Mouse (Mus musculus) lung, embryonic 15.5 days (tissue): ENCODE measurements at regions not wholly inside any gene's neighbourhood (a gene's known extent, or its start where the extent isn't known, plus 50 kb on each side); places are given as distances from the start of the nearest gene placed in this dataset.
A peak's percentile ranks its signal among the peaks of the same experiment; 100 is the strongest.
"Not testable (repeated sequence)": the region's sequence is repeated elsewhere in the genome, so short reads cannot be mapped to it uniquely, and the experiment has no call there.

Source experiments
- ATAC-seq: fragments of 200-750 bp; cut with Nextera tagmentation; 2 replicates; pipeline ENCODE4 v1.8.0; 2017; ENCODE audit warnings: moderate number of reproducible peaks, borderline replicate concordance; ENCODE audit not compliant: low FRiP score, low TSS enrichment; ENCODE audit errors: extremely low read depth
- H3K27ac ChIP-seq: fragments of 300-500 bp; sonication (generic); 2 replicates; pipeline ENCODE4 v1.5.1; 2015; ENCODE audit warnings: moderate library complexity, mild to moderate bottlenecking, inconsistent platforms
- H3K27me3 ChIP-seq: fragments of 300-500 bp; sonication (generic); 2 replicates; pipeline ENCODE4 v1.6.1; 2015; ENCODE audit warnings: inconsistent platforms
- H3K36me3 ChIP-seq: fragments of 300-500 bp; sonication (generic); 2 replicates; pipeline ENCODE4 v1.6.1; 2015; ENCODE audit warnings: inconsistent platforms
- H3K4me1 ChIP-seq: fragments of 300-500 bp; sonication (generic); 2 replicates; pipeline ENCODE4 v1.6.1; 2015; ENCODE audit warnings: inconsistent platforms
- H3K4me2 ChIP-seq: fragments of 300-500 bp; sonication (generic); 2 replicates; pipeline ENCODE4 v1.6.1; 2015; ENCODE audit warnings: inconsistent platforms, mild to moderate bottlenecking, moderate library complexity
- H3K4me3 ChIP-seq: fragments of 300-500 bp; sonication (generic); 2 replicates; pipeline ENCODE4 v1.5.1; 2015; ENCODE audit warnings: mild to moderate bottlenecking, inconsistent platforms
- H3K9ac ChIP-seq: fragments of 300-500 bp; sonication (generic); 2 replicates; pipeline ENCODE4 v1.6.1; 2015; ENCODE audit warnings: inconsistent platforms
- H3K9me3 ChIP-seq: fragments of 300-500 bp; sonication (generic); 2 replicates; pipeline ENCODE4 v1.6.1; 2016; ENCODE audit warnings: inconsistent platforms
- WGBS: fragments of 180-500 bp; shearing (Covaris S2); methylation state at CpG from one replicate; pipeline ENCODE4 v1.1.7; 2015; 5-methylcytosine and 5-hydroxymethylcytosine counted together

GRCm38 (mm10) chr16:86821586-86821985 is 532.4 kb upstream of the N6amt1 start:
- Histone ChIP-seq H3K9me3 (no peaks in the 10 kb centered on the region), H3K4me1 (peaks cover 7% of the 10 kb centered on the region), H3K4me3 (no peak overlapping the region), H3K27me3 (no peaks in the 10 kb centered on the region), H3K4me2 (no peak overlapping the region), H3K27ac (no peak overlapping the region), H3K9ac (no peak overlapping the region), H3K36me3 (no peaks in the 10 kb centered on the region)
- no peak for ATAC-seq
- WGBS = 77% methylated on average over 2 of the region's 2 CpGs

GRCm38 (mm10) chr16:86818639-86819038 is 535.3 kb upstream of the N6amt1 start:
- H3K9ac ChIP-seq, ATAC-seq, H3K4me2 ChIP-seq, H3K27ac ChIP-seq, H3K36me3 ChIP-seq, H3K27me3 ChIP-seq, H3K9me3 ChIP-seq, H3K4me3 ChIP-seq, H3K4me1 ChIP-seq: not testable (repeated sequence)
- 54% methylated on average over 1 of the region's 1 CpGs for WGBS

GRCm38 (mm10) chr16:86816763-86817593 is 537.0 kb upstream of the N6amt1 start:
- WGBS = 25% methylated on average over 8 of the region's 8 CpGs
- ATAC-seq = no peak
- Histone ChIP-seq H3K27ac (no peak overlapping the region), H3K4me3 (no peak overlapping the region), H3K27me3 (no peaks in the 10 kb centered on the region), H3K4me2 (0 out of 2 replicates have a peak overlapping the region, but pooled peaks have one; percentile 4), H3K9me3 (no peaks in the 10 kb centered on the region), H3K9ac (no peak overlapping the region), H3K4me1 (peaks cover 7% of the 10 kb centered on the region), H3K36me3 (no peaks in the 10 kb centered on the region)

- Histone ChIP-seq H3K4me2 (no peak overlapping the region), H3K4me3 (no peak overlapping the region), H3K27ac (no peak overlapping the region), H3K9ac (no peak overlapping the region), H3K9me3 (no peaks in the 10 kb centered on the region), H3K36me3 (no peaks in the 10 kb centered on the region), H3K27me3 (no peaks in the 10 kb centered on the region), H3K4me1 (peaks cover 7% of the 10 kb centered on the region)
- ATAC-seq = no peak
- 51% methylated on average over 2 of the region's 2 CpGs for WGBS
These were observed 538.0 kb upstream of the N6amt1 start for GRCm38 (mm10) chr16:86816006-86816405.

- 20% methylated on average over 5 of the region's 5 CpGs for WGBS
These were observed 541.3 kb upstream of the N6amt1 start for GRCm38 (mm10) chr16:86812692-86813091.

GRCm38 (mm10) chr16:86808644-86809324 is 545.2 kb upstream of the N6amt1 start:
- Histone ChIP-seq H3K9me3 (no peaks in the 10 kb centered on the region), H3K9ac (no peak overlapping the region), H3K4me1 (no peaks in the 10 kb centered on the region), H3K27me3 (no peaks in the 10 kb centered on the region), H3K4me3 (no peak overlapping the region), H3K27ac (no peak overlapping the region), H3K36me3 (no peaks in the 10 kb centered on the region), H3K4me2 (no peak overlapping the region)
- ATAC-seq = no peak
- 65% methylated on average over 5 of the region's 5 CpGs for WGBS

More at GRCm38 (mm10) chr16:86812692-86813091, 541.3 kb upstream of the N6amt1 start:
- no peak overlapping the region for H3K4me2 ChIP-seq
- no peak overlapping the region for H3K9ac ChIP-seq
- H3K27me3 ChIP-seq = no peaks in the 10 kb centered on the region
- peaks cover 7% of the 10 kb centered on the region for H3K4me1 ChIP-seq
- no peaks in the 10 kb centered on the region for H3K36me3 ChIP-seq
- peak; percentile 65; the same call in 1 of the 2 replicates for ATAC-seq
- no peak overlapping the region for H3K27ac ChIP-seq
- H3K4me3 ChIP-seq = no peak overlapping the region
- no peaks in the 10 kb centered on the region for H3K9me3 ChIP-seq

- no peaks in the 10 kb centered on the region for H3K9me3 ChIP-seq
- ATAC-seq = no peak
- H3K4me1 ChIP-seq = no peaks in the 10 kb centered on the region
- no peak overlapping the region for H3K27ac ChIP-seq
- H3K27me3 ChIP-seq = no peaks in the 10 kb centered on the region
- H3K4me2 ChIP-seq = no peak overlapping the region
- H3K36me3 ChIP-seq = no peaks in the 10 kb centered on the region
- H3K4me3 ChIP-seq = no peak overlapping the region
- no peak overlapping the region for H3K9ac ChIP-seq
- WGBS = 73% methylated on average over 2 of the region's 2 CpGs
These were observed 547.6 kb upstream of the N6amt1 start for GRCm38 (mm10) chr16:86806374-86806773.

GRCm38 (mm10) chr16:86776086-86776485 is 577.9 kb upstream of the N6amt1 start:
- H3K4me1 ChIP-seq = no peaks in the 10 kb centered on the region
- no peak overlapping the region for H3K27ac ChIP-seq
- no peak overlapping the region for H3K9ac ChIP-seq
- no peak overlapping the region for H3K4me2 ChIP-seq
- H3K4me3 ChIP-seq = no peak overlapping the region
- 32% methylated on average over 2 of the region's 2 CpGs for WGBS
- ATAC-seq = no peak
- no peaks in the 10 kb centered on the region for H3K27me3 ChIP-seq
- H3K36me3 ChIP-seq = no peaks in the 10 kb centered on the region
- no peaks in the 10 kb centered on the region for H3K9me3 ChIP-seq

- Histone ChIP-seq H3K27me3 (no peaks in the 10 kb centered on the region), H3K4me3 (no peak overlapping the region), H3K27ac (no peak overlapping the region), H3K9me3 (no peaks in the 10 kb centered on the region), H3K9ac (no peak overlapping the region), H3K4me2 (no peak overlapping the region), H3K36me3 (no peaks in the 10 kb centered on the region), H3K4me1 (no peaks in the 10 kb centered on the region)
- no peak for ATAC-seq
- 43% methylated on average over 1 of the region's 1 CpGs for WGBS
These were observed 581.4 kb upstream of the N6amt1 start for GRCm38 (mm10) chr16:86772586-86772985.

- Histone ChIP-seq H3K9ac (no peak overlapping the region), H3K9me3 (no peaks in the 10 kb centered on the region), H3K4me3 (no peak overlapping the region), H3K27me3 (no peaks in the 10 kb centered on the region), H3K4me2 (no peak overlapping the region), H3K36me3 (no peaks in the 10 kb centered on the region), H3K27ac (no peak overlapping the region), H3K4me1 (no peaks in the 10 kb centered on the region)
- WGBS = 53% methylated on average over 3 of the region's 3 CpGs
- no peak for ATAC-seq
These were observed 585.1 kb upstream of the N6amt1 start for GRCm38 (mm10) chr16:86768912-86769311.

- ATAC-seq = no peak
These were observed 585.6 kb upstream of the N6amt1 start for GRCm38 (mm10) chr16:86768355-86768754.

GRCm38 (mm10) chr16:86765974-86766373 is 588.0 kb upstream of the N6amt1 start:
- Histone ChIP-seq H3K9ac (no peak overlapping the region), H3K27ac (no peak overlapping the region), H3K27me3 (no peaks in the 10 kb centered on the region), H3K4me2 (no peak overlapping the region), H3K4me3 (no peak overlapping the region), H3K36me3 (no peaks in the 10 kb centered on the region), H3K4me1 (no peaks in the 10 kb centered on the region), H3K9me3 (no peaks in the 10 kb centered on the region)
- ATAC-seq = no peak
- 59% methylated on average over 8 of the region's 8 CpGs for WGBS

More at GRCm38 (mm10) chr16:86768355-86768754, 585.6 kb upstream of the N6amt1 start:
- H3K4me2 ChIP-seq = no peak overlapping the region
- no peak overlapping the region for H3K9ac ChIP-seq
- no peak overlapping the region for H3K27ac ChIP-seq
- H3K4me1 ChIP-seq = no peaks in the 10 kb centered on the region
- H3K9me3 ChIP-seq = no peaks in the 10 kb centered on the region
- WGBS = 44% methylated on average over 3 of the region's 3 CpGs
- no peaks in the 10 kb centered on the region for H3K27me3 ChIP-seq
- H3K36me3 ChIP-seq = no peaks in the 10 kb centered on the region
- H3K4me3 ChIP-seq = no peak overlapping the region
